Mouse (Mus musculus): ENCODE measurements around the gene Gsto2.

Gene Gsto2

DNA sequence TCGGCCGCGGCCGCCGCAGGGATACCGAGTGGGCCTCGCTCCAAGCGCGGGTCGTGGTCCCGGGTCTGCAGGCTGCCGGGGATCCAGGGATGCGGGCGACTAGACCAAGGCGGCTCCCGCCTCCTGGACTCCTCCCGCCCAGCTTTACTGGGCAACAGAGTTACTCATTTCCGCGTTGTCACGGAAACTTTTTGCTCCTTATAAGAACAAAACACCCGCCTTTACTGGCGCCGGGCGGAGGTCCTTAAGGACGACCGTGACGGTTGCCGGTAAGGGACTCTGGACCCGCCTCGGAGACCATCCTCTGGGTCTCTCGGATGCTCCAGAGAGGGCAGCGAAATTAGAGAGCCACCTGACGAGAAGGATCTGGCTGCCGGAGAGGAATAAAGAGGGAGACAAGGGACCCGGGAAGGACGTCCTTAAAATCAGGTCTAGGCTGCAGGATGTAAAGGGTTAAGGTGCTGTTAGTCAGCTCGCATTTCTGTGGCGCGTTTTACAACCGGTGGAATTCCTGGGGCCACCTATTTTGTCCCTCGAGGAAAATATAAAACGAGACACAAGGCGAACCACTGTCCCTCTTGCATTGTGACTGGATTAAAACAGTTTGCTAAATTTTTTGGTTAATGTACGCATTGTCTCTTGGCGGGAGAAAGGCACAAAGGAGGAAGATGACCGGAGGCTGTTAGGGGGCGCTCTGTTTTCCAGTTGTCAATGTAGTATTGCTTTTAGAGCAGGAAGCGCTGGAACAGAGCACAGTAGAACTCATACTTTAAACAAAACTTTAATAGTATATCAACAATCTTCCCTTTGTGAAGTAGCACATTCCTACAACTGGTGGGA is 54.0 kb downstream of the Gsto2 start, which contains the start of the genes Cfap43 and Itprip:
Gene Cfap43 (minus strand): TSS at position 162 of the 840 bp plus-strand sequence.
Gene Itprip (minus strand): TSS at position 174 of the 840 bp plus-strand sequence.
- DNase-seq (ENCODE audit: low spot score) = peak; percentile 62

DNA sequence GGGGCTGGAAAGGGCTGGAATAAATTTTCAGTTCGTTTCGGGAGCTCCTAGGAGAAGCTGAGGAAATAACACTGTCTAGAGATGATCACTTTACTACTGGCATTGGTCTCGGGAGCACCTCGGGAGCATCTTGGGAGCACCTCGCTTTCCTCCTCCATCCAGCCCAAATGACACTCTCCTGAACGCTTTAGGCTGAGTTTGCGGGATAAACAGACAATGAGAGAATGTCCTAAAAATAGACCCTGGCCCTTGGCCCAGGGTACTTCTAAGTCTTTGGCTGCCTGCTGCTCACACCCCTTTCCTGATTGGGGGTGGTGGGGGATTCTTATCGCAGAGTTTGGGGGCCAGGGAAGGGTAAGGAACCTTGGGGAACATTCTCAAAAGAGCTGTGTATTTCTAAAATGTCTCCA is 54.6 kb downstream of the Gsto2 start:
- no peak for DNase-seq (ENCODE audit: low spot score)

GRCm38 (mm10) chr19:47925819-47926218 is 60.5 kb downstream of the Gsto2 start:
- DNase-seq (ENCODE audit: low spot score) = no peak

DNA sequence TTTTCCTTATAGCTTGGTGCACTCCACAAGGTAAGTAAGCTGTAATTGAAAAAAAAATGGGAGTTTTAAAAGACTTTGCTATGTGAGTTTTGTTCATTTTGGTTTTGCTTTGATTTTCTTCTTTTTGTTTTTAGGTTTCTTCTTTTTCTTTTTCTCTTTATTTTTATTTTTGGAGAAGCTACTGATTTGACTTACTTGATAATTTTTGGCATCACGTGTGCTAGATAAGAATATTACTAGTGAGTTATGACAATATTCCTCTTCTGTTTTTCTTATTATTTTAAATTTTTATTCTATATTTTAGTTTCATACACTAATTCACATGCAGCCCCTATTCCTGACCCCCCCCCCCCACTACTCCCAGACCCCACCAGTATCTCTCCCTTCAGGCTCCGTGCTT is 61.7 kb downstream of the Gsto2 start:
- no peak for DNase-seq (ENCODE audit: low spot score)

DNA sequence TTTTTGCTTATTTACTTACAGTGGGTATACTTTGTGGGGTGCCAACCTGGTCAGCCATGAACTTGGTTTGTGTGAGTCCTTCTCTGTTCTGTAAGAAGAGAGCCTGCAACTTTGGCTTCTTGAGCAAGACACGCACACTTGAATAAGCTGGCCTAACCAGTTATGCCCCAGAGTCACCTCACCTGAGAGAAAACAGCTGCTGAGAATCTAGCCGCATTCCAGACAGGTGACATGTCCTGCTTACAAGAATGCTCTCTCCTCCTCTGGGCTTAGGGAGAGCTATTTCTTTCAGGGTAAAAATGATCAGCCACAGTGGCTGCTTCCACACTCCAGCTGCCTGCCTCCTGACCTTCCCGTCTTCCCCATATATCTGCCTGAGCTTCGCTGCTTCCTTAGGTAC is 63.7 kb downstream of the Gsto2 start:
- DNase-seq (ENCODE audit: low spot score) = no peak

GRCm38 (mm10) chr19:47931982-47932638 is 66.8 kb downstream of the Gsto2 start:
- DNase-seq (ENCODE audit: low spot score) = peak; percentile 25

DNA sequence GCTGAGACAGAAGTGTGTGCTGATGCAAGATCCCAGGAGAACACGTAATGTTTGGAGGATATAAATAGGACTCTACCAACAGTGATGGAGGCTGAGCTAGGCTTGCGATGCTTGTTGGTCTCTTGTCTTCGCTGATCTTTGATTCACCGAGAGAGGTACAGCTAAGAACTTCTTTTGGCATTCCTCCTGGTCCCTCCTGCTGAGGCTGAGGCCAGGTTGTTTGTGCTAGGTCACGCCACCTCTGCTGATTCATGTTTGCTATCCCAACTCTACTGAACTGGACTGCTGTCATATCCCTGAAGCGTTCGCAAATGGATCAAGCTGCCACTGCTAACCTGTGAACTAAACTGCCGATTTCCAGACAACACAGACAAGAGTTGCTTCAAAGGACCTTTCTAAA is 68.8 kb downstream of the Gsto2 start:
- no peak for DNase-seq (ENCODE audit: low spot score)

DNA sequence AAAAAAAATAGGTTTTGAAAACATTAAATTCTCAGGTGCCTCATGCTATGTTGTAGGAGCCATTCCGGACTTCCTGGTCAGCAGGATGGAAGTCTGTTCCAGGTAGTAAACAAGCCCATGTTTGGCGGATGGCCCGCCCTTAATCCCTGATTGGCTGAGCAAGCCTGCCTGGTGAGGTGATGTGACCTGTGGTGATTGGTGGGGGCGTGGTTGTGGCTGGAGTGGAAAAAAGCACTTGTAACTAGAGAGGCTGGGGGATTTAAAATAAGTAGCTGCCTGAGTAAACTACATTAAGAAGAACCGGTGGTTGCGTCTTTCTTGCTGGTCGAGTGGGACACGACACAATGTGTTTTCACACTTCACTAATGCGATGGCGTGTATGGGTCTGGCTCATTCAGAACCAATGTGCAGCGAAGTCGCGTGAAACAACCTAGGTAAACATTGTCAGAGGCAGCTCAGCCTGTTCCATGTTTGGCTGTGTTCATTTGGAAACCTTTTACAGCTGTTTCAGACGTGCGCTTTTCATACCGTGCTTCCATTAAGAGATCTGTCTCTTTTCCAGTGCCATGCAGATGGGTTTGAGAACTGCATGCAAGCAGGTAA is 69.4 kb downstream of the Gsto2 start:
- DNase-seq (ENCODE audit: low spot score) = no peak

DNA sequence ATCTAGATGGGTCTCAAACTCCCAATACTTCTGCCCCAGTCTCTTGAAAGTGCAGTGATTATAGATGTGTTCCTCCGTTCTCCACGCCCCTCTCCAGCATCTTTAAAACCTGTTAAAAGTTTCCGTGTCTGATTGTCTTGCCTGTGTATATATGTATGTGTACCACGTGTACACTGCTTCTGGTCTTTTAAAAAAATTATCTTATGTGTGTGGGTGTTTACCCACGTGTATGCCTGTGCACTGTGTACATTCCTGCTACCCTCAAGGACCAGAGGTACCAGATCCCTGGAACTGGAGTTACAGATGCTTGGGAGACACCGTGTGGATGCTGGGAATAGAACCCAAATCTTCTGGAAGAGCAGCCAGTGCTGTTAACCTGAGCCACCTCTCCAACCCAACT is 70.2 kb downstream of the Gsto2 start:
- no peak for DNase-seq (ENCODE audit: low spot score)

Data from layer of hippocampus, adult 11-12 months (tissue).